Mouse (Mus musculus): Measurements from ENCODE around the gene Ttc39a. TPM values are rescaled to one million over a fixed set of nuclear protein-coding genes. Genes with fewer than 3 reads are reported as not detected.

Gene Ttc39a
- total RNA-seq, 1 experiment: 1.9 TPM

- H3K9me3 ChIP-seq (ENCODE audit: control insufficient read depth, insufficient read depth, low read depth, low read length): no peaks in the 10 kb centered on the region
- H3K27ac ChIP-seq (ENCODE audit: insufficient read depth, low read depth, low read length, poor library complexity, severe bottlenecking): no peak overlapping the region
- H3K4me1 ChIP-seq (ENCODE audit: control insufficient read depth in 2 of 2, insufficient read depth in 2 of 2, low read length in 2 of 2, poor library complexity in 1 of 2): peaks cover 0 to 5% of the 10 kb centered on the region in 2 experiments; a peak in 1 of 4 replicates
- in situ Hi-C loops (cut with MboI; ENCODE audit: low sequenced_read_pairs in 2 of 2, unreplicated experiment in 2 of 2): no loop called here
- H3K9ac ChIP-seq (ENCODE audit: insufficient read depth, low read depth, low read length, poor library complexity, severe bottlenecking): peak overlapping the region; percentile 39; the same call in 1 of the 2 replicates
- H3K36me3 ChIP-seq (ENCODE audit: control insufficient read depth, insufficient read depth, low read length, poor library complexity, severe bottlenecking): no peaks in the 10 kb centered on the region
- peak; percentile 89 for DNase-seq (ENCODE audit: low read depth, low spot score)
- peak; percentile 36; the same call in 1 of the 2 replicates for TF ChIP-seq ZC3H11A (IDR thresholded peaks at IDR 0.05; ENCODE audit: borderline replicate concordance, low read depth, low read length)
- no peak for TF ChIP-seq HCFC1 (IDR thresholded peaks at IDR 0.05; ENCODE audit: borderline replicate concordance, insufficient read depth, low read length)
- no peak for TF ChIP-seq CHD2 (IDR thresholded peaks at IDR 0.05; ENCODE audit: low read depth, low read length)
- no peak for TF ChIP-seq ZNF384 (IDR thresholded peaks at IDR 0.05; ENCODE audit: low read depth, low read length)
- TF ChIP-seq MAFK (IDR thresholded peaks at IDR 0.05; ENCODE audit: insufficient read depth, low read depth, low read length): no peak
- peak overlapping the region; percentile 43 to 63; a peak in 3 of 4 replicates for H3K4me3 ChIP-seq (ENCODE audit: insufficient read depth in 1 of 2, low read depth in 1 of 2, low read length in 2 of 2, poor library complexity in 1 of 2, severe bottlenecking in 1 of 2)
Observed at GRCm38 (mm10) chr4:109430854-109431253, 24.4 kb downstream of the Ttc39a start.

GRCm38 (mm10) chr4:109432668-109433375 lies 26.4 kb downstream of the Ttc39a start:
- no peaks in the 10 kb centered on the region for H3K9me3 ChIP-seq (ENCODE audit: control insufficient read depth, insufficient read depth, low read depth, low read length)
- no peak overlapping the region for H3K9ac ChIP-seq (ENCODE audit: insufficient read depth, low read depth, low read length, poor library complexity, severe bottlenecking)
- no peaks in the 10 kb centered on the region for H3K36me3 ChIP-seq (ENCODE audit: control insufficient read depth, insufficient read depth, low read length, poor library complexity, severe bottlenecking)
- no peak for TF ChIP-seq HCFC1 (IDR thresholded peaks at IDR 0.05; ENCODE audit: borderline replicate concordance, insufficient read depth, low read length)
- TF ChIP-seq MAFK (IDR thresholded peaks at IDR 0.05; ENCODE audit: insufficient read depth, low read depth, low read length): no peak
- no peak for TF ChIP-seq CHD2 (IDR thresholded peaks at IDR 0.05; ENCODE audit: low read depth, low read length)
- TF ChIP-seq ZNF384 (IDR thresholded peaks at IDR 0.05; ENCODE audit: low read depth, low read length): no peak
- no peak for TF ChIP-seq ZC3H11A (IDR thresholded peaks at IDR 0.05; ENCODE audit: borderline replicate concordance, low read depth, low read length)
- no peak for DNase-seq (ENCODE audit: low read depth, low spot score)
- H3K4me1 ChIP-seq (ENCODE audit: control insufficient read depth in 2 of 2, insufficient read depth in 2 of 2, low read length in 2 of 2, poor library complexity in 1 of 2): peaks cover 0 to 5% of the 10 kb centered on the region in 2 experiments; a peak in 1 of 4 replicates
- no peak overlapping the region for H3K27ac ChIP-seq (ENCODE audit: insufficient read depth, low read depth, low read length, poor library complexity, severe bottlenecking)
- in situ Hi-C loops (cut with MboI; ENCODE audit: low sequenced_read_pairs in 2 of 2, unreplicated experiment in 2 of 2): no loop called here
- no peak overlapping the region for H3K4me3 ChIP-seq (ENCODE audit: insufficient read depth in 1 of 2, low read depth in 1 of 2, low read length in 2 of 2, poor library complexity in 1 of 2, severe bottlenecking in 1 of 2)

- TF ChIP-seq MAFK (IDR thresholded peaks at IDR 0.05; ENCODE audit: insufficient read depth, low read depth, low read length) (no peak), ZNF384 (IDR thresholded peaks at IDR 0.05; ENCODE audit: low read depth, low read length) (no peak), HCFC1 (IDR thresholded peaks at IDR 0.05; ENCODE audit: borderline replicate concordance, insufficient read depth, low read length) (no peak), ZC3H11A (IDR thresholded peaks at IDR 0.05; ENCODE audit: borderline replicate concordance, low read depth, low read length) (no peak), CHD2 (IDR thresholded peaks at IDR 0.05; ENCODE audit: low read depth, low read length) (no peak)
- H3K9me3 ChIP-seq (ENCODE audit: control insufficient read depth, insufficient read depth, low read depth, low read length): no peaks in the 10 kb centered on the region
- H3K9ac ChIP-seq (ENCODE audit: insufficient read depth, low read depth, low read length, poor library complexity, severe bottlenecking): no peak overlapping the region
- in situ Hi-C loops (cut with MboI; ENCODE audit: low sequenced_read_pairs in 2 of 2, unreplicated experiment in 2 of 2): no loop called here
- H3K27ac ChIP-seq (ENCODE audit: insufficient read depth, low read depth, low read length, poor library complexity, severe bottlenecking): no peak overlapping the region
- H3K4me3 ChIP-seq (ENCODE audit: insufficient read depth in 1 of 2, low read depth in 1 of 2, low read length in 2 of 2, poor library complexity in 1 of 2, severe bottlenecking in 1 of 2): no peak overlapping the region
- H3K4me1 ChIP-seq (ENCODE audit: control insufficient read depth in 2 of 2, insufficient read depth in 2 of 2, low read length in 2 of 2, poor library complexity in 1 of 2): peaks cover 0 to 5% of the 10 kb centered on the region in 2 experiments; a peak in 1 of 4 replicates
- no peak for DNase-seq (ENCODE audit: low read depth, low spot score)
- no peaks in the 10 kb centered on the region for H3K36me3 ChIP-seq (ENCODE audit: control insufficient read depth, insufficient read depth, low read length, poor library complexity, severe bottlenecking)
Observed at GRCm38 (mm10) chr4:109433641-109434040, 27.2 kb downstream of the Ttc39a start.

GRCm38 (mm10) chr4:109434256-109434655 lies 27.8 kb downstream of the Ttc39a start:
- TF ChIP-seq ZC3H11A (IDR thresholded peaks at IDR 0.05; ENCODE audit: borderline replicate concordance, low read depth, low read length) (no peak), CHD2 (IDR thresholded peaks at IDR 0.05; ENCODE audit: low read depth, low read length) (no peak), MAFK (IDR thresholded peaks at IDR 0.05; ENCODE audit: insufficient read depth, low read depth, low read length) (no peak)
- no peaks in the 10 kb centered on the region for H3K9me3 ChIP-seq (ENCODE audit: control insufficient read depth, insufficient read depth, low read depth, low read length)
- no peak overlapping the region for H3K9ac ChIP-seq (ENCODE audit: insufficient read depth, low read depth, low read length, poor library complexity, severe bottlenecking)
- H3K36me3 ChIP-seq (ENCODE audit: control insufficient read depth, insufficient read depth, low read length, poor library complexity, severe bottlenecking): no peaks in the 10 kb centered on the region
- H3K27ac ChIP-seq (ENCODE audit: insufficient read depth, low read depth, low read length, poor library complexity, severe bottlenecking): no peak overlapping the region
- peaks cover 0 to 5% of the 10 kb centered on the region in 2 experiments; a peak in 1 of 4 replicates for H3K4me1 ChIP-seq (ENCODE audit: control insufficient read depth in 2 of 2, insufficient read depth in 2 of 2, low read length in 2 of 2, poor library complexity in 1 of 2)
- DNase-seq (ENCODE audit: low read depth, low spot score): no peak
- in situ Hi-C loops (cut with MboI; ENCODE audit: low sequenced_read_pairs in 2 of 2, unreplicated experiment in 2 of 2): no loop called here
- H3K4me3 ChIP-seq (ENCODE audit: insufficient read depth in 1 of 2, low read depth in 1 of 2, low read length in 2 of 2, poor library complexity in 1 of 2, severe bottlenecking in 1 of 2): no peak overlapping the region

Measured in ES-E14 (cell line).